Mouse (Mus musculus): ENCODE data around the gene Tmem44. TPM values are rescaled to one million over a fixed set of nuclear protein-coding genes. Genes with fewer than 3 reads are reported as not detected.
A peak's percentile ranks its signal among the peaks of the same experiment; 100 is the strongest.

Gene Tmem44
- polyA plus RNA-seq, 1 experiment from 2014 or later, result 58.7 TPM

GRCm38 (mm10) chr16:30576392-30576791 is 25.8 kb upstream of the Tmem44 start:
- Histone ChIP-seq H3K4me2 (replicated peaks) (no peak overlapping the region), H3K9ac (no peak overlapping the region), H3K27me3 (no peaks in the 10 kb centered on the region), H3K27ac (no peak overlapping the region), H3K36me3 (peaks cover 94% of the 10 kb centered on the region), H3K4me1 (no peaks in the 10 kb centered on the region), H3K4me3 (no peak overlapping the region), H3K9me3 (replicated peaks) (no peaks in the 10 kb centered on the region)
- no peak for ATAC-seq (ENCODE audit: low FRiP score)
- WGBS, result 82% methylated on average over 1 of the region's 1 CpGs

GRCm38 (mm10) chr16:30575815-30576214 is 25.2 kb upstream of the Tmem44 start:
- WGBS, result 94% methylated on average over 7 of the region's 7 CpGs
- Histone ChIP-seq H3K9ac (no peak overlapping the region), H3K27ac (no peak overlapping the region), H3K4me2 (replicated peaks) (no peak overlapping the region), H3K27me3 (no peaks in the 10 kb centered on the region), H3K4me3 (no peak overlapping the region), H3K36me3 (peaks cover 94% of the 10 kb centered on the region), H3K4me1 (no peaks in the 10 kb centered on the region), H3K9me3 (replicated peaks) (no peaks in the 10 kb centered on the region)
- ATAC-seq (ENCODE audit: low FRiP score), result no peak

GRCm38 (mm10) chr16:30572239-30572638 is 21.6 kb upstream of the Tmem44 start:
- peaks cover 93% of the 10 kb centered on the region for H3K36me3 ChIP-seq
- ATAC-seq (ENCODE audit: low FRiP score), result no peak
- no peak overlapping the region for H3K4me2 ChIP-seq (replicated peaks)
- H3K4me1 ChIP-seq, result no peaks in the 10 kb centered on the region
- H3K27me3 ChIP-seq, result no peaks in the 10 kb centered on the region
- WGBS, result 64% methylated on average over 4 of the region's 4 CpGs
- H3K9me3 ChIP-seq (replicated peaks), result no peaks in the 10 kb centered on the region
- no peak overlapping the region for H3K9ac ChIP-seq
- H3K4me3 ChIP-seq, result no peak overlapping the region
- no peak overlapping the region for H3K27ac ChIP-seq

GRCm38 (mm10) chr16:30571378-30571777 is 20.7 kb upstream of the Tmem44 start:
- no peak overlapping the region for H3K9ac ChIP-seq
- H3K27ac ChIP-seq, result no peak overlapping the region
- no peak overlapping the region for H3K4me2 ChIP-seq (replicated peaks)
- 96% methylated on average over 5 of the region's 5 CpGs for WGBS
- no peaks in the 10 kb centered on the region for H3K9me3 ChIP-seq (replicated peaks)
- no peaks in the 10 kb centered on the region for H3K4me1 ChIP-seq
- no peak overlapping the region for H3K4me3 ChIP-seq
- peaks cover 93% of the 10 kb centered on the region for H3K36me3 ChIP-seq
- no peak for ATAC-seq (ENCODE audit: low FRiP score)
- H3K27me3 ChIP-seq, result no peaks in the 10 kb centered on the region

GRCm38 (mm10) chr16:30570173-30570572 is 19.5 kb upstream of the Tmem44 start:
- H3K9ac ChIP-seq, result no peak overlapping the region
- no peaks in the 10 kb centered on the region for H3K4me1 ChIP-seq
- H3K27ac ChIP-seq, result no peak overlapping the region
- H3K27me3 ChIP-seq, result no peaks in the 10 kb centered on the region
- no peaks in the 10 kb centered on the region for H3K9me3 ChIP-seq (replicated peaks)
- no peak for ATAC-seq (ENCODE audit: low FRiP score)
- H3K36me3 ChIP-seq, result peaks cover 92% of the 10 kb centered on the region
- no peak overlapping the region for H3K4me3 ChIP-seq
- H3K4me2 ChIP-seq (replicated peaks), result no peak overlapping the region
- WGBS, result 92% methylated on average over 4 of the region's 4 CpGs

DNA sequence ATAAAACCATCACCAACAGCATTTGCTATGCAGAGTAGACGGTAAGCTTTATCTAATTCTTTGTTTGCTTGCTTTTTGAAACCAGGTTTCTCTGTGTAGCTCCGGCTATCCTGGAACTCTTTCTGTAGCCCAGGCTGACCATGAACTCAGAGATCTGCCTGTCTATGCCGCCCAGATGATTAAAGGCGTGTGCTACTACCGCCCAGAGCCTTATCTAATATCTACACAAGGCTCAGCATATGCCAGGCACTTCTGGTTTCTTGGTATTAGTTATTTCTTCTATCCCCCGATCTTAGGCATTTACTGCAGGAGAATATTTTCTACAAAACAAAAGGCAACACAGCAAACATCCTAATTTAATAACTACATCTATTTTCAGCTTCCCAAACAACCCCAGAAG is 15.0 kb upstream of the Tmem44 start:
- Histone ChIP-seq H3K9ac (no peak overlapping the region), H3K27ac (no peak overlapping the region), H3K36me3 (peaks cover 97% of the 10 kb centered on the region), H3K9me3 (replicated peaks) (no peaks in the 10 kb centered on the region), H3K4me1 (no peaks in the 10 kb centered on the region), H3K4me3 (no peak overlapping the region), H3K27me3 (no peaks in the 10 kb centered on the region), H3K4me2 (replicated peaks) (no peak overlapping the region)
- no peak for ATAC-seq (ENCODE audit: low FRiP score)
- WGBS, result 93% methylated on average over 6 of the region's 6 CpGs

GRCm38 (mm10) chr16:30560601-30561000 is 10.0 kb upstream of the Tmem44 start:
- Histone ChIP-seq H3K4me1 (no peaks in the 10 kb centered on the region), H3K27ac (no peak overlapping the region), H3K36me3 (peaks cover 84% of the 10 kb centered on the region), H3K27me3 (no peaks in the 10 kb centered on the region), H3K9ac (no peak overlapping the region), H3K9me3 (replicated peaks) (peaks cover 9% of the 10 kb centered on the region; the same call in 1 of the 2 replicates), H3K4me3 (no peak overlapping the region), H3K4me2 (replicated peaks) (no peak overlapping the region)
- no peak for ATAC-seq (ENCODE audit: low FRiP score)
- 89% methylated on average over 4 of the region's 4 CpGs for WGBS

- no peak for ATAC-seq (ENCODE audit: low FRiP score)
- H3K4me3 ChIP-seq, result no peak overlapping the region
- no peaks in the 10 kb centered on the region for H3K27me3 ChIP-seq
- H3K9me3 ChIP-seq (replicated peaks), result peaks cover 18% of the 10 kb centered on the region; the same call in 1 of the 2 replicates
- 91% methylated on average over 5 of the region's 5 CpGs for WGBS
- no peak overlapping the region for H3K9ac ChIP-seq
- no peak overlapping the region for H3K4me2 ChIP-seq (replicated peaks)
- H3K27ac ChIP-seq, result no peak overlapping the region
- peaks cover 72% of the 10 kb centered on the region for H3K36me3 ChIP-seq
- no peaks in the 10 kb centered on the region for H3K4me1 ChIP-seq
These were observed 8.8 kb upstream of the Tmem44 start for GRCm38 (mm10) chr16:30559312-30559992.

- no peak overlapping the region for H3K27ac ChIP-seq
- no peak for ATAC-seq (ENCODE audit: low FRiP score)
These were observed 3.5 kb upstream of the Tmem44 start for GRCm38 (mm10) chr16:30554109-30554508.

DNA sequence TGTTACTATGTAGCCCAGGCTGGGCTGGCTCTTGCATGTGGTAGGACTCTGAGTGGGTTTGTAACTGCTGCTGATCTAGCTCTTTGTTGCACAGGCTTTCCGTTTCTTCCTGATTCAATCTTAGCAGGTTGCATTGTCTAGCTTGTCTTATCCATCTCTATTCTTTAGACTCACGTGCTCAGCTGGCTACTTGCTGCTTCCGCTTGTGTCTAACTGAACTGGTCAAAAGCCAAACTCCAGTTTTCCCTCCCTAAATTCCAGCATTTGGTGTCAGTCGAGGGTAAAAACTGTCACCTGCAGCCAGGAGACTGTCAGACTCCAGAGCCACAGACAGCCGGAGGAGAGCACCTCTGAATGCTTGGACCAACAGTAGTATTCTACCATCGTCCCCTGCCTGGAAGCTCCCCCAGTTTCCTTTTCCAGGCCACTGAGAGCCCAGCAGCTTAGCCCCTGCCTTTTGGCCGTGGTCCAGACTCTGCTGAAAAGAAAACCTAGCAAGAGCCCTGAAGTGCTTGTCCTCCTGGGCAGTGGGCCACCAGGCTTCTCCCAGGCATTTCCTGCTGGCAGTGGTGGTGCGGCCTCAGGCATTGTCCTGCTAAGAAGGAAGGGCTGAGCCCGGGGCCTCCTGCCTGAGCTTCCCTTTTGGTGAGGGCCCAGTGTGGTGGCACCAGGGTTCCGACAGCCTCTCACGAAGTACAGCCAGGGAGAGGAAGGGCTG is 2.1 kb upstream of the Tmem44 start:
- H3K9ac ChIP-seq, result no peak overlapping the region
- no peak overlapping the region for H3K4me3 ChIP-seq
- peaks cover 21% of the 10 kb centered on the region for H3K4me1 ChIP-seq

More at GRCm38 (mm10) chr16:30554109-30554508, 3.5 kb upstream of the Tmem44 start:
- H3K27me3 ChIP-seq, result 0 out of 2 replicates have a peak, but pooled peaks cover 4% of the 10 kb centered on the region
- no peak overlapping the region for H3K9ac ChIP-seq
- H3K9me3 ChIP-seq (replicated peaks), result peaks cover 18% of the 10 kb centered on the region; the same call in 1 of the 2 replicates
- peaks cover 15% of the 10 kb centered on the region for H3K4me1 ChIP-seq
- no peak overlapping the region for H3K4me2 ChIP-seq (replicated peaks)
- H3K36me3 ChIP-seq, result peaks cover 20% of the 10 kb centered on the region
- H3K4me3 ChIP-seq, result no peak overlapping the region
- WGBS, result 95% methylated on average over 8 of the region's 8 CpGs

GRCm38 (mm10) chr16:30549966-30550747 is 485 bp downstream of the Tmem44 start:
- peak overlapping the region; percentile 89 for H3K9ac ChIP-seq
- H3K27ac ChIP-seq, result peak overlapping the region; percentile 81
- peak overlapping the region; percentile 65 for H3K4me2 ChIP-seq (replicated peaks)
- H3K9me3 ChIP-seq (replicated peaks), result peaks cover 5% of the 10 kb centered on the region; the same call in 1 of the 2 replicates
- under 1% methylated on average over 63 of the region's 63 CpGs for WGBS
- peak overlapping the region; percentile 79 for H3K4me3 ChIP-seq
- 0 out of 2 replicates have a peak, but pooled peaks cover 4% of the 10 kb centered on the region for H3K27me3 ChIP-seq
- H3K4me1 ChIP-seq, result peaks cover 21% of the 10 kb centered on the region
- ATAC-seq (ENCODE audit: low FRiP score), result peak; percentile 92
- peaks cover 20% of the 10 kb centered on the region for H3K36me3 ChIP-seq

More for the DNA sequence above, 2.1 kb upstream of the Tmem44 start:
- no peak for ATAC-seq (ENCODE audit: low FRiP score)
- Histone ChIP-seq H3K4me2 (replicated peaks) (no peak overlapping the region), H3K9me3 (replicated peaks) (peaks cover 18% of the 10 kb centered on the region; the same call in 1 of the 2 replicates), H3K27me3 (0 out of 2 replicates have a peak, but pooled peaks cover 4% of the 10 kb centered on the region), H3K27ac (peak overlapping the region; percentile 57), H3K36me3 (peaks cover 7% of the 10 kb centered on the region)
- WGBS, result 29% methylated on average over 11 of the region's 11 CpGs

DNA sequence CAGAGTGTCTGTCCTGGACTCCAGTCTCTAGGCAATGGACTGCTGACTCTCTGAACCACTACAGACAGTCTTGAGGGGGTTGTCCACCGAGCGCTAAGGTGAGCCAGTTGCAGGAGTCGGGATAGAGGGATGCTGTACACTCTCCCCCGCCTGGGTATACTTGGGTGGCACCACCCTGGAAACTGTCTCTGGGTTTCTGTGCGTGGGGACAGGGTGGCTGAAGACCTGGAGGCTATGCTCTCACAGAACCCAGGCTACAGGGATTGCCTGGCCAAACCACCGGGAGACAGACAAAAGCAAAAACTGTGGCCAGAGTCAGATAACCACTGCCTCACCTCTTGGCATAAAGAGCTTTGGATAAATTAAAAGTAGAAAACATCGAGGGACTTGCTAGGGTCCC is 1.1 kb downstream of the Tmem44 start:
- ATAC-seq (ENCODE audit: low FRiP score), result no peak
- 81% methylated on average over 7 of the region's 7 CpGs for WGBS
- peaks cover 27% of the 10 kb centered on the region for H3K36me3 ChIP-seq
- 0 out of 2 replicates have a peak, but pooled peaks cover 4% of the 10 kb centered on the region for H3K27me3 ChIP-seq
- H3K27ac ChIP-seq, result 0 out of 2 replicates have a peak overlapping the region, but pooled peaks have one; percentile 81
- peaks cover 21% of the 10 kb centered on the region for H3K4me1 ChIP-seq
- H3K4me2 ChIP-seq (replicated peaks), result peak overlapping the region; percentile 65
- peak overlapping the region; percentile 89 for H3K9ac ChIP-seq
- no peaks in the 10 kb centered on the region for H3K9me3 ChIP-seq (replicated peaks)
- peak overlapping the region; percentile 79 for H3K4me3 ChIP-seq

All from hindbrain, embryonic 12.5 days (tissue).